Mouse (Mus musculus): Measurements from ENCODE around the gene Wscd1. TPM values are rescaled to one million over a fixed set of nuclear protein-coding genes. Genes with fewer than 3 reads are reported as not detected.

Wscd1 gene
- polyA plus RNA-seq, 1 experiment from 2014 or later = 109 TPM

GRCm38 (mm10) chr11:71770479-71770878, 20.8 kb downstream of the Wscd1 start:
- H3K4me3 ChIP-seq = no peak overlapping the region
- H3K27ac ChIP-seq (replicated peaks) = no peak overlapping the region
- H3K4me2 ChIP-seq (replicated peaks) = no peak overlapping the region
- ATAC-seq (ENCODE audit: low FRiP score, low read depth) = no peak
- H3K27me3 ChIP-seq = no peaks in the 10 kb centered on the region; the same call in 1 of the 2 replicates
- H3K9me3 ChIP-seq = no peaks in the 10 kb centered on the region
- H3K36me3 ChIP-seq = peaks cover 92% of the 10 kb centered on the region
- WGBS = 67% methylated on average over 2 of the region's 2 CpGs
- peaks cover 27% of the 10 kb centered on the region for H3K4me1 ChIP-seq
- 0 out of 2 replicates have a peak overlapping the region, but pooled peaks have one; percentile 20 for H3K9ac ChIP-seq (replicated peaks)

GRCm38 (mm10) chr11:71771074-71771473, 21.4 kb downstream of the Wscd1 start:
- H3K27me3 ChIP-seq = no peaks in the 10 kb centered on the region; the same call in 1 of the 2 replicates
- H3K4me3 ChIP-seq = no peak overlapping the region
- no peaks in the 10 kb centered on the region for H3K9me3 ChIP-seq
- no peak overlapping the region for H3K9ac ChIP-seq (replicated peaks)
- H3K27ac ChIP-seq (replicated peaks) = no peak overlapping the region
- peaks cover 93% of the 10 kb centered on the region for H3K36me3 ChIP-seq
- 81% methylated on average over 7 of the region's 7 CpGs for WGBS
- H3K4me2 ChIP-seq (replicated peaks) = no peak overlapping the region
- ATAC-seq (ENCODE audit: low FRiP score, low read depth) = no peak
- peaks cover 27% of the 10 kb centered on the region for H3K4me1 ChIP-seq

- ATAC-seq (ENCODE audit: low FRiP score, low read depth) = 0 out of 2 replicates have a peak, but pooled peaks have one; percentile 38
- H3K27ac ChIP-seq (replicated peaks) = peak overlapping the region; percentile 49; the same call in 1 of the 2 replicates
- H3K4me1 ChIP-seq = peaks cover 27% of the 10 kb centered on the region
- H3K4me3 ChIP-seq = no peak overlapping the region
- H3K27me3 ChIP-seq = no peaks in the 10 kb centered on the region; the same call in 1 of the 2 replicates
- H3K36me3 ChIP-seq = peaks cover 91% of the 10 kb centered on the region
- 41% methylated on average over 6 of the region's 6 CpGs for WGBS
- no peaks in the 10 kb centered on the region for H3K9me3 ChIP-seq
- no peak overlapping the region for H3K4me2 ChIP-seq (replicated peaks)
- H3K9ac ChIP-seq (replicated peaks) = no peak overlapping the region
Observed at GRCm38 (mm10) chr11:71772056-71772455, 22.3 kb downstream of the Wscd1 start.

- peaks cover 86% of the 10 kb centered on the region for H3K36me3 ChIP-seq
- peak overlapping the region; percentile 49 for H3K27ac ChIP-seq (replicated peaks)
- no peak overlapping the region for H3K4me2 ChIP-seq (replicated peaks)
- no peaks in the 10 kb centered on the region; the same call in 1 of the 2 replicates for H3K27me3 ChIP-seq
- H3K4me3 ChIP-seq = no peak overlapping the region
- WGBS = 17% methylated on average over 4 of the region's 4 CpGs
- no peaks in the 10 kb centered on the region for H3K9me3 ChIP-seq
- H3K4me1 ChIP-seq = peaks cover 27% of the 10 kb centered on the region
- no peak overlapping the region for H3K9ac ChIP-seq (replicated peaks)
- ATAC-seq (ENCODE audit: low FRiP score, low read depth) = no peak
Observed at GRCm38 (mm10) chr11:71772802-71773201, 23.1 kb downstream of the Wscd1 start.

GRCm38 (mm10) chr11:71773986-71774767, 24.5 kb downstream of the Wscd1 start:
- Histone ChIP-seq H3K4me3 (no peak overlapping the region), H3K4me1 (peaks cover 27% of the 10 kb centered on the region), H3K27me3 (no peaks in the 10 kb centered on the region), H3K27ac (replicated peaks) (0 out of 2 replicates have a peak overlapping the region, but pooled peaks have one; percentile 12), H3K9ac (replicated peaks) (no peak overlapping the region), H3K4me2 (replicated peaks) (no peak overlapping the region), H3K36me3 (peaks cover 85% of the 10 kb centered on the region), H3K9me3 (no peaks in the 10 kb centered on the region)
- no peak for ATAC-seq (ENCODE audit: low FRiP score, low read depth)
- WGBS = 57% methylated on average over 16 of the region's 16 CpGs

- Histone ChIP-seq H3K36me3 (peaks cover 85% of the 10 kb centered on the region), H3K27me3 (no peaks in the 10 kb centered on the region), H3K9me3 (no peaks in the 10 kb centered on the region), H3K27ac (replicated peaks) (0 out of 2 replicates have a peak overlapping the region, but pooled peaks have one; percentile 12), H3K4me2 (replicated peaks) (no peak overlapping the region), H3K9ac (replicated peaks) (no peak overlapping the region), H3K4me1 (peaks cover 27% of the 10 kb centered on the region), H3K4me3 (no peak overlapping the region)
- WGBS = 81% methylated on average over 6 of the region's 6 CpGs
- no peak for ATAC-seq (ENCODE audit: low FRiP score, low read depth)
Observed at GRCm38 (mm10) chr11:71775056-71775455, 25.3 kb downstream of the Wscd1 start.

- Histone ChIP-seq H3K9ac (replicated peaks) (no peak overlapping the region), H3K36me3 (peaks cover 81% of the 10 kb centered on the region), H3K4me3 (no peak overlapping the region), H3K27me3 (no peaks in the 10 kb centered on the region), H3K4me2 (replicated peaks) (no peak overlapping the region), H3K4me1 (peaks cover 4% of the 10 kb centered on the region; the same call in 1 of the 2 replicates), H3K27ac (replicated peaks) (peak overlapping the region; percentile 58), H3K9me3 (no peaks in the 10 kb centered on the region)
- 72% methylated on average over 10 of the region's 10 CpGs for WGBS
- ATAC-seq (ENCODE audit: low FRiP score, low read depth) = no peak
Observed at GRCm38 (mm10) chr11:71779642-71780041, 29.9 kb downstream of the Wscd1 start.

GRCm38 (mm10) chr11:71781737-71782354, 32.1 kb downstream of the Wscd1 start:
- H3K36me3 ChIP-seq = peaks cover 82% of the 10 kb centered on the region
- H3K27ac ChIP-seq (replicated peaks) = peak overlapping the region; percentile 36; the same call in 1 of the 2 replicates
- WGBS = 80% methylated on average over 13 of the region's 13 CpGs
- H3K4me2 ChIP-seq (replicated peaks) = no peak overlapping the region
- H3K9me3 ChIP-seq = no peaks in the 10 kb centered on the region
- H3K4me3 ChIP-seq = no peak overlapping the region
- no peak for ATAC-seq (ENCODE audit: low FRiP score, low read depth)
- no peaks in the 10 kb centered on the region for H3K27me3 ChIP-seq
- peaks cover 4% of the 10 kb centered on the region; the same call in 1 of the 2 replicates for H3K4me1 ChIP-seq
- 0 out of 2 replicates have a peak overlapping the region, but pooled peaks have one; percentile 2 for H3K9ac ChIP-seq (replicated peaks)

- Histone ChIP-seq H3K9me3 (no peaks in the 10 kb centered on the region), H3K4me1 (no peaks in the 10 kb centered on the region; the same call in 1 of the 2 replicates), H3K27me3 (no peaks in the 10 kb centered on the region), H3K27ac (replicated peaks) (no peak overlapping the region), H3K4me2 (replicated peaks) (no peak overlapping the region), H3K36me3 (peaks cover 90% of the 10 kb centered on the region), H3K9ac (replicated peaks) (no peak overlapping the region), H3K4me3 (no peak overlapping the region)
- 89% methylated on average over 4 of the region's 4 CpGs for WGBS
- ATAC-seq (ENCODE audit: low FRiP score, low read depth) = no peak
Observed at GRCm38 (mm10) chr11:71785499-71785898, 35.8 kb downstream of the Wscd1 start.

GRCm38 (mm10) chr11:71788209-71788608, 38.5 kb downstream of the Wscd1 start:
- ATAC-seq (ENCODE audit: low FRiP score, low read depth) = no peak
- Histone ChIP-seq H3K9ac (replicated peaks) (no peak overlapping the region), H3K4me2 (replicated peaks) (no peak overlapping the region), H3K27me3 (no peaks in the 10 kb centered on the region), H3K4me1 (no peaks in the 10 kb centered on the region), H3K27ac (replicated peaks) (no peak overlapping the region), H3K9me3 (no peaks in the 10 kb centered on the region), H3K36me3 (peaks cover 83% of the 10 kb centered on the region), H3K4me3 (no peak overlapping the region)
- WGBS = 91% methylated on average over 4 of the region's 4 CpGs

- WGBS = 83% methylated on average over 3 of the region's 3 CpGs
- Histone ChIP-seq H3K27me3 (no peaks in the 10 kb centered on the region), H3K9me3 (no peaks in the 10 kb centered on the region), H3K4me3 (no peak overlapping the region), H3K27ac (replicated peaks) (no peak overlapping the region), H3K36me3 (peaks cover 65% of the 10 kb centered on the region), H3K4me2 (replicated peaks) (no peak overlapping the region), H3K9ac (replicated peaks) (no peak overlapping the region), H3K4me1 (no peaks in the 10 kb centered on the region)
- ATAC-seq (ENCODE audit: low FRiP score, low read depth) = no peak
Observed at GRCm38 (mm10) chr11:71790227-71790626, 40.5 kb downstream of the Wscd1 start.

GRCm38 (mm10) chr11:71799206-71799605, 49.5 kb downstream of the Wscd1 start:
- no peak overlapping the region for H3K27ac ChIP-seq (replicated peaks)
- no peaks in the 10 kb centered on the region for H3K4me1 ChIP-seq
- no peak for ATAC-seq (ENCODE audit: low FRiP score, low read depth)
- 90% methylated on average over 4 of the region's 4 CpGs for WGBS
- H3K9ac ChIP-seq (replicated peaks) = no peak overlapping the region
- H3K36me3 ChIP-seq = no peaks in the 10 kb centered on the region
- no peak overlapping the region for H3K4me2 ChIP-seq (replicated peaks)
- H3K27me3 ChIP-seq = no peaks in the 10 kb centered on the region
- no peak overlapping the region for H3K4me3 ChIP-seq
- no peaks in the 10 kb centered on the region for H3K9me3 ChIP-seq
